In genomic region chr11:4840942-4841526, GRCm38 (mm10) we compare ENCODE assay signal across 22 mouse cellular contexts. TPM values are rescaled to one million over a fixed set of nuclear protein-coding genes. Genes with fewer than 3 reads are reported as not detected.
DNase-seq lines count a peak whose midpoint lies in the region; ATAC-seq and TF ChIP-seq lines count a peak whose summit lies in the region.
"Had no signal": no experiment of that assay in that cellular context is flagged by ENCODE, and none has a peak within 500 bp of the region (broad histone marks: within the 10 kb centered on the region; RNA-seq: fewer than 3 reads in every experiment).

No protein-coding gene starts in this region.

- H3K9ac ChIP-seq in lung, postnatal 0 days (replicated peaks; ENCODE audit: low read depth): no peak overlapping the region
- H3K9ac ChIP-seq in forebrain, embryonic 16.5 days (replicated peaks; ENCODE audit: low read depth, low read length): no peak overlapping the region
- H3K9ac ChIP-seq: embryonic facial prominence, embryonic 13.5 days; forebrain, embryonic 12.5 days; forebrain, postnatal 0 days; hindbrain, embryonic 12.5 days had no signal

- TF ChIP-seq EP300 in lung, postnatal 0 days (IDR thresholded peaks at IDR 0.05): no peak

- H3K4me3 ChIP-seq in lung, postnatal 0 days (ENCODE audit: low read depth, low read length): no peak overlapping the region
- H3K4me3 ChIP-seq in C2C12 (ENCODE audit: insufficient read depth, poor library complexity, severe bottlenecking): no peak overlapping the region
- H3K4me3 ChIP-seq in myocyte: no peak overlapping the region
- H3K4me3 ChIP-seq in forebrain, embryonic 16.5 days (replicated peaks; ENCODE audit: low read length): no peak overlapping the region
- H3K4me3 ChIP-seq: embryonic facial prominence, embryonic 13.5 days; forebrain, embryonic 12.5 days; heart, embryonic 10.5 days; hindbrain, embryonic 12.5 days had no signal

- H3K79me3 ChIP-seq in C2C12 (ENCODE audit: low read depth): peaks cover 45% of the 10 kb centered on the region

- no peaks in the 10 kb centered on the region for H3K4me1 ChIP-seq in lung, postnatal 0 days (ENCODE audit: insufficient read depth, low read depth, low read length)
- H3K4me1 ChIP-seq in forebrain, embryonic 16.5 days (replicated peaks; ENCODE audit: control insufficient read depth, insufficient read depth, low read length): no peaks in the 10 kb centered on the region
- H3K4me1 ChIP-seq: forebrain, embryonic 12.5 days; heart, embryonic 10.5 days; hindbrain, embryonic 12.5 days had no signal

- H3K9me3 ChIP-seq in lung, postnatal 0 days (ENCODE audit: low read length): no peaks in the 10 kb centered on the region
- H3K9me3 ChIP-seq in forebrain, embryonic 16.5 days (ENCODE audit: control insufficient read depth, low read length): no peaks in the 10 kb centered on the region
- H3K9me3 ChIP-seq: embryonic facial prominence, embryonic 13.5 days; forebrain, embryonic 12.5 days; heart, embryonic 10.5 days; hindbrain, embryonic 12.5 days had no signal

- peak; percentile 28 for DNase-seq in lung, postnatal 0 days (ENCODE audit: low spot score)
- no peak for DNase-seq in lung, postnatal 14 days
- peak; percentile 52 for DNase-seq in 3T3-L1 (ENCODE audit: low read depth, low spot score)
- DNase-seq in left cerebral cortex, adult 9 months (ENCODE audit: low spot score in 2 of 2): no peak
- DNase-seq: adrenal gland, postnatal 14 days; cerebellum, adult 18-20 months; cerebellum, adult 9-11 months; cerebellum, postnatal 36 days; forebrain, postnatal 0 days; gastrocnemius, postnatal 14 days; heart, adult 11 months; heart, postnatal 10 days; heart, postnatal 4 days had no signal

- ATAC-seq in lung, postnatal 0 days: peak; percentile 21; the same call in 1 of the 2 replicates
- no peak for ATAC-seq in forebrain, embryonic 16.5 days
- ATAC-seq: forebrain, postnatal 0 days; hindbrain, embryonic 16.5 days; inflammation-experienced regulatory T-cells, adult 6 months had no signal

- H3K36me3 ChIP-seq in lung, postnatal 0 days (ENCODE audit: insufficient read depth, low read length): no peaks in the 10 kb centered on the region
- H3K36me3 ChIP-seq in C2C12 (ENCODE audit: control insufficient read depth, insufficient read depth): no peaks in the 10 kb centered on the region
- no peaks in the 10 kb centered on the region for H3K36me3 ChIP-seq in myocyte (ENCODE audit: control insufficient read depth, insufficient read depth)
- H3K36me3 ChIP-seq in forebrain, embryonic 16.5 days (ENCODE audit: control insufficient read depth, insufficient read depth): no peaks in the 10 kb centered on the region
- H3K36me3 ChIP-seq: forebrain, embryonic 12.5 days; heart, embryonic 10.5 days; hindbrain, embryonic 12.5 days had no signal

- no peak overlapping the region for H3K27ac ChIP-seq in lung, postnatal 0 days (ENCODE audit: low read length)
- H3K27ac ChIP-seq in forebrain, embryonic 16.5 days (ENCODE audit: low read length): no peak overlapping the region
- H3K27ac ChIP-seq: embryonic facial prominence, embryonic 13.5 days; forebrain, embryonic 12.5 days; heart, embryonic 10.5 days; hindbrain, embryonic 12.5 days had no signal

- TF ChIP-seq POLR2A in myocyte (IDR thresholded peaks at IDR 0.05; ENCODE audit: insufficient read length, low read depth): no peak

- no peak for TF ChIP-seq CTCF in lung, postnatal 0 days (IDR thresholded peaks at IDR 0.05)
- no peak for TF ChIP-seq CTCF in C2C12 (IDR thresholded peaks at IDR 0.05; ENCODE audit: control insufficient read depth, insufficient read depth, insufficient read length)

- H3K4me2 ChIP-seq in lung, postnatal 0 days (replicated peaks; ENCODE audit: low read depth, low read length): no peak overlapping the region
- peak overlapping the region; percentile 57 for H3K4me2 ChIP-seq in myocyte (ENCODE audit: low read depth)
- H3K4me2 ChIP-seq in forebrain, embryonic 16.5 days (ENCODE audit: low read length): no peak overlapping the region
- H3K4me2 ChIP-seq: embryonic facial prominence, embryonic 13.5 days; forebrain, embryonic 12.5 days; hindbrain, embryonic 12.5 days had no signal

- H3K27me3 ChIP-seq in lung, postnatal 0 days (replicated peaks; ENCODE audit: insufficient read depth, low read length): no peaks in the 10 kb centered on the region
- H3K27me3 ChIP-seq in C2C12 (ENCODE audit: control insufficient read depth, insufficient read depth, insufficient read length): no peaks in the 10 kb centered on the region
- no peaks in the 10 kb centered on the region for H3K27me3 ChIP-seq in myocyte (ENCODE audit: control insufficient read depth, insufficient read depth, insufficient read length)
- H3K27me3 ChIP-seq in forebrain, embryonic 16.5 days (replicated peaks; ENCODE audit: control insufficient read depth, insufficient read depth, low read length): no peaks in the 10 kb centered on the region
- H3K27me3 ChIP-seq: embryonic facial prominence, embryonic 13.5 days; forebrain, embryonic 12.5 days; hindbrain, embryonic 12.5 days had no signal

- WGBS in lung, postnatal 0 days: 58% methylated on average over 3 of the region's 3 CpGs
- 84% methylated on average over 3 of the region's 3 CpGs for WGBS in forebrain, embryonic 16.5 days

- H3ac ChIP-seq in C2C12 (ENCODE audit: control insufficient read depth, insufficient read length, low read depth) (no peak overlapping the region), myocyte (ENCODE audit: control insufficient read depth, insufficient read length) (no peak overlapping the region)

- peaks cover 86% of the 10 kb centered on the region for H3K79me2 ChIP-seq in C2C12 (ENCODE audit: control insufficient read depth, insufficient read depth)
- peaks cover 73% of the 10 kb centered on the region for H3K79me2 ChIP-seq in myocyte (ENCODE audit: control insufficient read depth, insufficient read depth)

TF ChIP-seq in C2C12, 6 proteins besides CTCF, POLR2A, EP300 and RAD21:
- TF ChIP-seq CEBPB (IDR thresholded peaks at IDR 0.05; ENCODE audit: low read depth) (peak; percentile 61), USF1 (IDR thresholded peaks at IDR 0.05; ENCODE audit: low read depth) (no peak)

TF ChIP-seq in myocyte, 11 proteins besides CTCF, POLR2A, EP300 and RAD21:
- TF ChIP-seq POLR2AphosphoS2 (IDR thresholded peaks at IDR 0.05; ENCODE audit: insufficient read length, low read depth) (no peak), CEBPB (IDR thresholded peaks at IDR 0.05; ENCODE audit: insufficient read depth, poor library complexity, severe bottlenecking) (peak; percentile 92)

RNA-seq across cellular contexts. Expression of gene Nf2, which starts 8.3 kb away (rescaled TPM):
- 19.6 and 21.1 TPM in 2 replicates for polyA plus RNA-seq in lung, postnatal 0 days (2015; fragmentation: Nextera tagmentation; extraction: Ambion mirVana)
- polyA plus RNA-seq in C2C12 (2012; fragmentation: generic; extraction: Trizol) (36.2 TPM), myocyte (2012; fragmentation: generic; extraction: Trizol) (51.1 TPM)
- 72.9 and 76.7 TPM in 2 replicates for polyA plus RNA-seq in forebrain, embryonic 16.5 days (2015; fragmentation: Nextera tagmentation; extraction: Ambion mirVana)

RNA-seq across cellular contexts. Expression of gene Nipsnap1, which starts 32.7 kb away (rescaled TPM):
- 10.4 and 11.9 TPM in 2 replicates for polyA plus RNA-seq in lung, postnatal 0 days (2015; fragmentation: Nextera tagmentation; extraction: Ambion mirVana)
- polyA plus RNA-seq in C2C12 (2012; fragmentation: generic; extraction: Trizol): 15.1 TPM
- polyA plus RNA-seq in myocyte (2012; fragmentation: generic; extraction: Trizol): 7.2 TPM
- polyA plus RNA-seq in forebrain, embryonic 16.5 days (2015; fragmentation: Nextera tagmentation; extraction: Ambion mirVana): 126 and 147 TPM in 2 replicates

RNA-seq across cellular contexts. Expression of gene Thoc5, which starts 54.1 kb away (rescaled TPM):
- polyA plus RNA-seq in lung, postnatal 0 days (2015; fragmentation: Nextera tagmentation; extraction: Ambion mirVana): 16.3 TPM in 2 replicates
- polyA plus RNA-seq in C2C12 (2012; fragmentation: generic; extraction: Trizol) (44.1 TPM), myocyte (2012; fragmentation: generic; extraction: Trizol) (57.9 TPM)
- 66.6 and 73.6 TPM in 2 replicates for polyA plus RNA-seq in forebrain, embryonic 16.5 days (2015; fragmentation: Nextera tagmentation; extraction: Ambion mirVana)

Comparison
In these comparisons a context has a peak if more than half of its experiments do, and no peak if none do; other contexts are left out.
1. DNase-seq: peak in lung, postnatal 0 days (single experiment) and 3T3-L1 (single experiment); none in lung, postnatal 14 days (single experiment) and left cerebral cortex, adult 9 months (0 of 2).